Mouse (Mus musculus) spleen, postnatal 14 days (tissue): ENCODE measurements around the gene Prpf6.

Source experiments
- DNase-seq, 2 experiments: peaks; one replicate each; pipeline ENCODE4 v3.0.0; 2021 to 2022; ENCODE audit warnings: low spot score in 2 of 2

Gene Prpf6

GRCm38 (mm10) chr2:181579681-181580080 is 12.0 kb upstream of the Prpf6 start:
- peak in 1 of 2 experiments; percentile 0 for DNase-seq

- DNase-seq: peak in 1 of 2 experiments; percentile 0
These were observed 11.4 kb upstream of the Prpf6 start for GRCm38 (mm10) chr2:181580131-181580772.

- peak; percentile 64 to 81 for DNase-seq
These were observed 10.7 kb upstream of the Prpf6 start for GRCm38 (mm10) chr2:181581016-181581401.

GRCm38 (mm10) chr2:181581402-181582120 is 10.1 kb upstream of the Prpf6 start:
- DNase-seq: peak; percentile 70 to 83

GRCm38 (mm10) chr2:181582358-181582757 is 9.3 kb upstream of the Prpf6 start:
- peak in 1 of 2 experiments; percentile 1 for DNase-seq

GRCm38 (mm10) chr2:181582939-181583338 is 8.7 kb upstream of the Prpf6 start:
- peak in 1 of 2 experiments; percentile 0 for DNase-seq

GRCm38 (mm10) chr2:181583460-181584257 is 8.0 kb upstream of the Prpf6 start:
- peak in 1 of 2 experiments; percentile 0 for DNase-seq

- DNase-seq: peak in 1 of 2 experiments; percentile 0
These were observed 7.2 kb upstream of the Prpf6 start, which contains the start of gene Uckl1 for GRCm38 (mm10) chr2:181584411-181584942. Uckl1 (minus strand) TSS chr2:181584892.

GRCm38 (mm10) chr2:181585506-181585905 is 6.2 kb upstream of the Prpf6 start:
- DNase-seq: peak in 1 of 2 experiments; percentile 0

GRCm38 (mm10) chr2:181586124-181586523 is 5.5 kb upstream of the Prpf6 start:
- peak in 1 of 2 experiments; percentile 0 for DNase-seq

GRCm38 (mm10) chr2:181587796-181588195 is 3.9 kb upstream of the Prpf6 start:
- peak; percentile 2 to 7 for DNase-seq

GRCm38 (mm10) chr2:181588229-181588780 is 3.4 kb upstream of the Prpf6 start:
- no peak for DNase-seq

- DNase-seq: no peak
These were observed 2.5 kb upstream of the Prpf6 start for GRCm38 (mm10) chr2:181589011-181589731.

GRCm38 (mm10) chr2:181589732-181590105 is 1.9 kb upstream of the Prpf6 start:
- no peak for DNase-seq

GRCm38 (mm10) chr2:181590471-181590870 is 1.2 kb upstream of the Prpf6 start:
- no peak for DNase-seq

GRCm38 (mm10) chr2:181592231-181593041 is 768 bp downstream of the Prpf6 start, which contains the start of gene Zfp512b:
Zfp512b (minus strand) TSS chr2:181592803.
- DNase-seq: peak; percentile 20 to 49

- no peak for DNase-seq
These were observed 1.4 kb downstream of the Prpf6 start for GRCm38 (mm10) chr2:181593042-181593421.

- no peak for DNase-seq
These were observed 2.3 kb downstream of the Prpf6 start for GRCm38 (mm10) chr2:181593937-181594336.

- no peak for DNase-seq
These were observed 3.5 kb downstream of the Prpf6 start for GRCm38 (mm10) chr2:181594946-181595696.
